Mouse (Mus musculus): ENCODE results near the gene Gm21983.

DNA sequence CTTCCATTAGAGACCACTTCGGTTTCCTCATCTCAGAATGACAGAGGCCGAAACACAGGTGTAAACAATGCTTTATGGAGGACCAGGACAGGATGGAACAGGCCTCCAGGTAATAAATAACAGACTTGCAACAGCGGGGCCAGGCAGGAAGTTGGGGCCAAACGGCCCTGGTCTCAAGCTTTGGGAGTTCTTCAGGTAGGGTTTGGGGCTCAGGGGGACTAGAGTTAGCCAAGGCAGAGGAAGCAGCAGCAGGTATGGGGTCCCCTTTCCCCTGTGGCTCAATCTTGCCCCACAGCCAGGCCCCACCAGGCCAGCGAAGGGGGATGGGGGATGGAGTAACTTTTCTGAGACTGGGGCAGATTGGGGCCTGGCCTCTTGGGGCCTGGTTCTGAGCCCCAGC lies 12.5 kb downstream of the Gm21983 start:
- TF ChIP-seq EP300 (IDR thresholded peaks at IDR 0.05; ENCODE audit: insufficient read depth, low read depth, low read length), result no peak
- no peak for TF ChIP-seq CTCF (IDR thresholded peaks at IDR 0.05)
- TF ChIP-seq POLR2A (IDR thresholded peaks at IDR 0.05; ENCODE audit: insufficient read depth, low read depth, low read length), result no peak

Measured in heart, adult 2 months (tissue).